Mouse (Mus musculus) cerebellum, adult 2 months (tissue): Measurements from ENCODE around the gene Itga11.

Experiments used
- CTCF ChIP-seq: fragments of 200-500 bp; IDR thresholded peaks from 2 replicates; pipeline ENCODE4 v1.5.1; 2011; ENCODE audit warnings: low read depth, mild to moderate bottlenecking, control low read depth, low read length, moderate library complexity, borderline replicate concordance; ENCODE audit not compliant: insufficient read depth
- POLR2A ChIP-seq: fragments of 200-500 bp; IDR thresholded peaks from 2 replicates; pipeline ENCODE4 v1.6.1; 2011; ENCODE audit warnings: low read length, control low read depth, borderline replicate concordance; ENCODE audit not compliant: insufficient read depth

DNA sequence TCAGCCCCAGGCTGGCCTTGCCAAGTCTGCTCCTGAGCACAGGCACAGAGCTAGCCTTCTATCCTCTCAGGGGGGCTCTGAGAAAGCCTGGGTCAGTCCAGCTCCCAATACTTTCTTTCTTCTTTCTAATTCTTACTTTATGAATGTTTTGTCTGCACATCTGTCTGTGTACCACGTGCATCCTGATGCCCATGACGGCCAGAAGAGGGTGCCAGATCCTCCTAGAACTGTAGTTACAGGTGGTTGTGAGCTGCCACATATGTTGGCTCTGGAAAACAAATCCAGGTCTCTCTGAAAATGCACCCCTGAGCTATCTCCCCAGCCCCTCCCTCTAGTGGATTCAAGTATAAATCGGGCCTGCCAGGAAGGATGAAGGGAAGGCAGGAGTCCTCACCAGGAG is 82.0 kb downstream of the Itga11 start:
- TF ChIP-seq POLR2A (no peak), CTCF (no peak; the same call in 1 of the 2 replicates)
